Mouse (Mus musculus): ENCODE measurements at regions not wholly inside any gene's neighbourhood (a gene's known extent, or its start where the extent isn't known, plus 50 kb on each side); places are given as distances from the start of the nearest gene placed in this dataset.

DNA sequence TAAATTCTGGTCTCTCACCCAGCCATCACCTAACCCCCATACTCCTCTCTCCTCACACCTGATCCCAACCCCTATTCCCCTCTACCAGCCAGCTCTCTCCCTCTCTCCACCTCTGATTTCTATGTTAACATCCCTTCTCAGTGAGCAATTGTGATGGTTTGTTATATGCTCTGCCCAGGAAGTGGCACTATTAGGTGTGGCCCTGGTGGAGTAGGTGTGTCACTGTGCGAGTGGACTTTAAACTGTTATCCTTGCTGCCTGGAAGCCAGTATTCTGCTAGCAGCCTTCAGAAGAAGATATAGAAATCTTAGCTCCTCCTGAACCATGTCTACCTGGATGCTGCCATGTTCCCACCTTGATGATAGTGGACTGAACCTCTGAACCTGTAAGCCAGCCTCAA, 114.4 kb upstream of the Vegfc start:
- no peak overlapping the region for H3K4me3 ChIP-seq
- H3K27me3 ChIP-seq = no peaks in the 10 kb centered on the region
- no peaks in the 10 kb centered on the region for H3K4me1 ChIP-seq (replicated peaks)
- H3K4me2 ChIP-seq = no peak overlapping the region
- no peak for ATAC-seq (ENCODE audit: low read depth)
- H3K9me3 ChIP-seq = no peaks in the 10 kb centered on the region
- no peak overlapping the region for H3K9ac ChIP-seq
- no peak overlapping the region for H3K27ac ChIP-seq (replicated peaks)
- WGBS = 96% methylated on average over 1 of the region's 1 CpGs
- no peaks in the 10 kb centered on the region for H3K36me3 ChIP-seq

DNA sequence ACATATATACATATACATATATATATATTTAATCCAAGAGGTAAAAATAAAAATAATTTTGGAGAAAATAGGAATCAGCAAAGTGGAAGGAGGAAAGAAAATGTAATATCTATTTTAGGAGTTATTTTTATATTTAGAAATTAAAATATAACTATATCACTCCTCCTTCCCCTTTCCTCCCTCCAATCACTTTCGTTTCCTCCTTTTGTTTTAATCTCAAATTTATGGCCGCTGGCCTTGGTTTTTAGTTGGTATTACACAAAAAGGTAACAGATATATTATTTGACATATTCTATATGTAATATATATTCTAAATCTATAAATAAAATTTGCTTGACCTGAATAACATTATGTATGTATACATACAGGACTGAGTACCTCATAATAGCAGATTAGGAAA, 93.1 kb upstream of the Vegfc start:
- H3K4me1 ChIP-seq (replicated peaks) = no peaks in the 10 kb centered on the region
- H3K9ac ChIP-seq = no peak overlapping the region
- no peaks in the 10 kb centered on the region for H3K9me3 ChIP-seq
- H3K4me2 ChIP-seq = no peak overlapping the region
- 90% methylated on average over 2 of the region's 2 CpGs for WGBS
- H3K27ac ChIP-seq (replicated peaks) = no peak overlapping the region
- no peaks in the 10 kb centered on the region for H3K27me3 ChIP-seq
- no peaks in the 10 kb centered on the region for H3K36me3 ChIP-seq
- H3K4me3 ChIP-seq = no peak overlapping the region
- no peak for ATAC-seq (ENCODE audit: low read depth)

DNA sequence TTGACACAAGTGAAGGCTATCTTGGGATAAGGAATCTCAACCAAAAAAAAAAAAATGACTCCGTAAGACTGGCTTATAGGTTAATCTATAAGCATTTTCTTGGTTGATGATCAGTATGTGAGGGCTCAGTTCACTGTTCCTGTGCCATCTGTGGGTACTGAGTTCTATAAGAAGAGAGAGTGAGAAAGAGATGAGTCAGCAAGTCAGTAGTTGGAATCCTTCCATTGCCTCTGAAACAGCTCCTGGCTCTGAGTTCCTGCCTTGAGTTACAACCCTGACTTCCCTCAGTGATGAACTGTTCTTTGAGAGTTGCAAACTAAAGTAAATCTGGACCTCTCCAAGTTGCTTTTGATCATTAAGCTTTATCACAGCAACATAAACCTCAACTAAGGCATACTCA, 91.7 kb upstream of the Vegfc start:
- Histone ChIP-seq H3K4me3 (no peak overlapping the region), H3K4me2 (no peak overlapping the region), H3K9me3 (no peaks in the 10 kb centered on the region), H3K4me1 (replicated peaks) (no peaks in the 10 kb centered on the region), H3K9ac (no peak overlapping the region), H3K36me3 (no peaks in the 10 kb centered on the region), H3K27ac (replicated peaks) (no peak overlapping the region), H3K27me3 (no peaks in the 10 kb centered on the region)
- no peak for ATAC-seq (ENCODE audit: low read depth)
- WGBS = 90% methylated on average over 1 of the region's 1 CpGs

DNA sequence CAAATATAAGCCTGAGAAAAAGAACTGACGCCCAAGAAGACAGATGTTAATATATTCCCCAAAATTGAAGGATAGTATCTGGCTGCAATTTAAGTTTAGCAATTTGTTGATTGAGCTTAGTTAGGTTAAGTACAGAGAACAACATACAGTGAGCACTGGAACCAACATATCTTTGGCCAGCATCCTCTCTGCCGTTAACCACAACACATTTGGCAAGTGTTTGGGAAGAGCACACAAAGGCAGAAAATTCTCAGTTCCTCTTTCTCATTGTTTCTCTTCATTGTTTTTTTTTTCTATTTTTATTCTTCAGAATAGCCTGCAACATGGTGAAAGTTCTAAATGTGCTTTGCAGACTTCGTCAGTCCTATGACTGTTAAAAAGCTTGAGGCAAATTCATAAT, 83.2 kb upstream of the Vegfc start:
- 92% methylated on average over 3 of the region's 3 CpGs for WGBS
- Histone ChIP-seq H3K27me3 (no peaks in the 10 kb centered on the region), H3K4me2 (no peak overlapping the region), H3K36me3 (no peaks in the 10 kb centered on the region), H3K4me3 (no peak overlapping the region), H3K9me3 (peaks cover 10% of the 10 kb centered on the region; the same call in 1 of the 2 replicates), H3K27ac (replicated peaks) (no peak overlapping the region), H3K9ac (no peak overlapping the region), H3K4me1 (replicated peaks) (no peaks in the 10 kb centered on the region)
- ATAC-seq (ENCODE audit: low read depth) = no peak

DNA sequence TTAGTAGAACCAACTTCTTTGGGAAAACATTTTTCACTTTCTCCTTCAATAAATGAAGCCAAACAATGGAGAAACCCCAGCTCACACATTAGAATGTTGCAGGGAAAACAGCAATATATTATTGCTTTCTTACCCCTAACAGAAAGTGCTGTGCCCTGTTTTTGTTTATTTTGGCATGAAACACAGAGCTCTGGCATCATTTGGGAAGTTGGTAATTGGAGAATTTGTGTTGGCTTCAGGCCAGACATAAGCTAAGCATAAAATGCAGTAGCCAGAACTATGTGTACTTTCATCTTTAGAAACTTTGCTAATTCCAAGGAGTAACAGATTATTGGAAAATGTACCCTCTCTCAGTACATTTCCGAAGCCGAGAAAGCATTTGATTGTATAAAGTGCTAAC, 79.9 kb upstream of the Vegfc start:
- no peaks in the 10 kb centered on the region for H3K36me3 ChIP-seq
- ATAC-seq (ENCODE audit: low read depth) = no peak
- H3K4me1 ChIP-seq (replicated peaks) = no peaks in the 10 kb centered on the region
- peaks cover 4% of the 10 kb centered on the region; the same call in 1 of the 2 replicates for H3K9me3 ChIP-seq
- no peak overlapping the region for H3K27ac ChIP-seq (replicated peaks)
- no peak overlapping the region for H3K4me3 ChIP-seq
- WGBS = 81% methylated on average over 2 of the region's 2 CpGs
- no peaks in the 10 kb centered on the region for H3K27me3 ChIP-seq
- H3K9ac ChIP-seq = no peak overlapping the region
- H3K4me2 ChIP-seq = no peak overlapping the region

DNA sequence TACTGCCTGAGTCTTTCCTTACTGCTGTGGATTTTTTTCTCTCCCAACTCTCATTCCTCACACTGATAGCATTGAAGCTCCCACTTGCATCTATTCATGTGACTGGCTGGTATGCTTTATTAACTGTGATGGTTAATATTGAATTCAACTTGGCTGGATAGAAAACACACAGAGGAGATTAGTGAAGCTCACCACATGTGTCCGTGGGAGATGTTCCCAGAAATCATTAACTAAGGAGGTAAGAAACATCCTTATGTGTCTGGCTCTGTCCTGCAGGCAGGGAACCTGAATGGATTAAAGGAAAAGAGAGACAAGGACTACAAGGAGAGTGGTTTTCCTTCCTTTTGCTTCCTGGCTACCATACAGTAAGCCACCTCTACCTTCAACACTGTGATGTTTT, 74.5 kb upstream of the Vegfc start:
- Histone ChIP-seq H3K27ac (replicated peaks) (no peak overlapping the region), H3K4me3 (no peak overlapping the region)
- no peak for ATAC-seq (ENCODE audit: low read depth)

DNA sequence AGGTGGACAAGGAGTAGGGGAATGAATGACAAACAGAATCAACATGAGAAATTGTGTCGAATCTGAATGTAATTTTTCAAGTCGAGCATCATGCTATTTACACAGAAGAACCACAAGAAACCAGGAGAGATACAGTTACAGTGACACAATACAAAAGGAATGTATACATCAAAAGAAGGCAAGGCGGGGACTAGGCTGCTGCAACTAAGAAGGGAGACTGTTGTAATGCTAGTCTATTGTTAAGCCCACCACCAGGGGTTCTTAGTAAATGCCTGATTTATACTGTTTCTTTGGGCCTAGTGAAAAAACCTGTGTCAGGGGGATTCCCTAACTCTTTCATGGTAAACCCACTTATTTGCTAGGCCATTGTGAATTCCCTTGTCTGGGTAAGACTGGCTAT, 63.3 kb upstream of the Vegfc start:
- H3K9ac ChIP-seq = no peak overlapping the region
- H3K4me1 ChIP-seq (replicated peaks) = 0 out of 2 replicates have a peak, but pooled peaks cover 3% of the 10 kb centered on the region
- no peak overlapping the region for H3K4me2 ChIP-seq
- no peak for ATAC-seq (ENCODE audit: low read depth)
- no peaks in the 10 kb centered on the region for H3K27me3 ChIP-seq
- no peaks in the 10 kb centered on the region for H3K9me3 ChIP-seq
- WGBS = 20% methylated on average over 3 of the region's 3 CpGs
- no peak overlapping the region for H3K4me3 ChIP-seq
- H3K27ac ChIP-seq (replicated peaks) = no peak overlapping the region
- no peaks in the 10 kb centered on the region for H3K36me3 ChIP-seq

More for the DNA sequence above, 74.5 kb upstream of the Vegfc start:
- Histone ChIP-seq H3K36me3 (no peaks in the 10 kb centered on the region), H3K4me1 (replicated peaks) (no peaks in the 10 kb centered on the region), H3K9ac (no peak overlapping the region), H3K9me3 (no peaks in the 10 kb centered on the region), H3K4me2 (no peak overlapping the region), H3K27me3 (no peaks in the 10 kb centered on the region)
- 68% methylated on average over 1 of the region's 1 CpGs for WGBS

DNA sequence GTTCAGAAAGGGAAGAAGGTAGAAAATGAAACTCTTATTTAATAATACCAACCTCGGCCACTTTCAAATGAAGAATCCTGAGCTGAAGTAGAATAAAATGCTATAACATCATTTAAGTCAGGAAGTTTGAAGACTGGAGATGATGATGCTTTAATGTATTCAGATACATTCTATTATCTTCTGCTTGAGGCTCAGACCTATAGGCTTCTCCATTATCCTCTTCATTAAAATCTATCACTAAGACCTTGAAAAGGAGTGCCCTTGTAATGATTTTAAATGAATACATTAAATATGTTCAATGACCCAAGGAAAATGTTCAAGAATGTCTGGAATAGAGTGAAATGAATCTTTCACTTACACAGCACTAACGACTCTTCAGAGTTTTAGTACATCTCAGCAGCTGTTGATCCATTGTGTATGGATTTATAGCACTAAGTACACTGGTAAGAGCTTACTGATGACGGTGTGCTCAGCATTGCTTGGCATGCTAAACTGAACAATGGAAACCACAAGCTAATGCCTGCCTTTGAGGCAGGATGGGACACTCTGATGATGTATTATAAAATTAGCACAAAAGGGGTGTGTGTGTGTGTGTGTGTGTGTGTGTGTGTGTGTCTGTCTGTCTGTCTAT, 58.8 kb upstream of the Vegfc start:
- Histone ChIP-seq H3K4me3 (no peak overlapping the region), H3K27me3 (no peaks in the 10 kb centered on the region), H3K4me1 (replicated peaks) (0 out of 2 replicates have a peak, but pooled peaks cover 3% of the 10 kb centered on the region), H3K36me3 (no peaks in the 10 kb centered on the region), H3K9ac (no peak overlapping the region), H3K4me2 (no peak overlapping the region), H3K9me3 (no peaks in the 10 kb centered on the region), H3K27ac (replicated peaks) (no peak overlapping the region)
- ATAC-seq (ENCODE audit: low read depth) = peak; percentile 72
- WGBS = 20% methylated on average over 3 of the region's 3 CpGs

Data from neural tube, embryonic 13.5 days (tissue).